Mouse (Mus musculus): Measurements from ENCODE around the gene Kif23.

Kif23 gene

GRCm38 (mm10) chr9:61946623-61947401 is at the start of gene Kif23:
Kif23 (minus strand) TSS chr9:61946774.
- peak; percentile 95 to 97 for DNase-seq

- DNase-seq, result no peak
These were observed 44.6 kb upstream of the Kif23 start for GRCm38 (mm10) chr9:61991158-61991557.

DNA sequence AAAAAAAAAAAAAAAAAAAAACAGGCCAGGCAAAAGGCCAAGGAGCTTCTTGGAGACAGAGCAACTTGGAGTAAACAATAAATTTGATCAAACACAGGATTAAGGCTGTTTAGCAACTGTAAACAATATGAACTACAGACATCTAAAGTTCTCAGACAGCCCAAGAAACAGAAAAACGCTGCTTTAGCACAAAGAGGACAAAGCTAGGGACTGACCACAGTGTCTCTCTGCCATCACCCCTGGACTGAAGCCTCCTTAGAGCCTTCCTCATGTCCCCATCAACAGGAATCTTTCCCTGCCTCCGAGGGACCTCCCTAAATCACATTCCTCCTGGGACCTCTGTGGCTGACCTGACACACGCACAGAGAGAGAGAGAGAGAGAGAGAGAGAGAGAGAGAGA is 44.2 kb upstream of the Kif23 start:
- DNase-seq, result no peak

- no peak for DNase-seq
These were observed 39.5 kb upstream of the Kif23 start for GRCm38 (mm10) chr9:61986055-61986454.

DNA sequence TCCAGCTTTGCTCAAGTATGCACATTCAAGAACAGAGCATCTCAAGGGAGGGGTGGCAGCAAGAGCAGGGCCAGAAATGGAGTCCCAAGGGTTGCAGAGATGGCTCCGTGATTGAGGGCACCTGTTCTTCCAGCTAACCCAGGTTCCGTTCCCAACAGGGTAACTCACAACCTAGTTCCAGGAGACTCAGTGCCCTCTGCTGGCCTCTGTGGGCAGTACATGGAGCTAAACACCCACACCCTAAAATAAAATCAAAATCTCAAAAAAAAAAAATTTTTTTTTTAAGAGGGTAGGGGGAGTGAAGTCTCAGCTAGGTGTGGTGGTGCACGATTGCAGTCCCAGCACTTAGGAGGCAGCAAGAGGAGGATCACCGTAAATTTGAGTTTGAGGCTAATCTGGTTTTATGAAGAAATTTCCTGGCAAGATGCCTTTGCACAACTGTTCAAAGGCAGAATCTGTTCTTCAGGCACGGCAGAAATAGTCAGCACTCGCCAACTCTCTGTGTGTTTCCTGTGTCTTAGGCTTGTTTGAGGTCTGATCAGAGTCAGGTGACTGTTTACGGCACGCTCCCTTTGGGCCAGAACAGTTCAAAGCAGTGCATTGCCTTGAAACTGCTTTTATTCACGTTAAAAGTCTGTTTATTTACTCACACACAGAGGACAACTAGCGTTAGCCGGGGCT is 38.7 kb upstream of the Kif23 start:
- DNase-seq, result peak; percentile 65 to 80

DNA sequence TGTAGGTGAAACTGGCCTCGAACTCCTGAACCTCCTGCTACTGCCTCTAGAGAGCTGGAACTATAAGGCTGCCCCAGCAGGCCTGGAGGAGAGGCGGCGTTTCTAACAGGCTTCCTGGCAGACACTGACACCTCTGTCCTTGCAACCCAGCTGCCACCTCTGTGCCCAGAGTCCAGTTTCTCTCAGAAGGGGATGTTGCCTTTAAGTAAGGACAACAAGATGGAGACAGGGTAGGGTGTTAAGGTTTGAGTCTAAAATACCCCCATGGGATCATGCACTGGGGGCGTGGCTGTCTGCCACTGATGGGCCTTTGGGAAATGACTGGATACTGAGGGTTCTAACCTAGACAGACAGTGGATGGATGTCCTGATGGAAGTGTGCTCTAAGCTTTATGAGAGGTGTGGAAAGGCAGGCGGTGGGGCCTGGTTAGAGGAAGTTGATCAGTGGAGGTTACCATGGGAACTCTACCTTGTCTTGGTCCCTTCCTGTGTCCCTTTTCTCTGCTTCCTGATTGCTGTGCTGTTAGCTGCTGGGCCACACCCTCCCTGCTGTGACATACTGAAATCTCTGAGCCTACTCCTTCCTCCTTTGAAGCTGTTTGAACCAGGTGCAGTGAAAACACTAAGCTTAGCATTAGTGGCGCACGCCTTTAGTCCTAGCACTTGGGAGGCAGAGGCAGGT is 36.5 kb upstream of the Kif23 start:
- no peak for DNase-seq

DNA sequence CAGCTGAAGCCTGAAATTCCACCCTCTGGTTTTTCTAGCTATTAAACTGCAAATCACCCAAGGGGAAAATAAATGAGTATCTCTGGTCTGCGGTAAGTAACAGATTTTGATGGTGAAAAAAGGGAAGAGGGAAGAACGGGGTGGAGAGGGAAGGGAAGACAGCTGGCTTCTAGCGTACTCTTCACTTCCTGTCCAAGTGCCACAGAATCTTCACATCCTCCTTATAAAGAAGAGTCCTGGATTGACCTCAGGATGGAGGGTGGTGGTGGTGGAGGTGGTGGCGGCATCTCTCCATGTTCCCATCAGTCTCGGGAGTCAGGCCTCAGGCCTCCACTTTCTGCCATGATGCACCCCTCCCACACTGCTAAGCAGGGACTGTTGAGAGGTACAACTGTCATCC is 35.3 kb upstream of the Kif23 start:
- DNase-seq, result no peak

- no peak for DNase-seq
These were observed 33.4 kb upstream of the Kif23 start for GRCm38 (mm10) chr9:61979983-61980382.

GRCm38 (mm10) chr9:61977258-61977945 is 30.8 kb upstream of the Kif23 start:
- peak; percentile 48 to 60 for DNase-seq

GRCm38 (mm10) chr9:61972031-61972430 is 25.5 kb upstream of the Kif23 start:
- no peak for DNase-seq

- DNase-seq, result no peak
These were observed 24.5 kb upstream of the Kif23 start for GRCm38 (mm10) chr9:61971045-61971444.

GRCm38 (mm10) chr9:61967357-61967756 is 20.8 kb upstream of the Kif23 start:
- no peak for DNase-seq

DNA sequence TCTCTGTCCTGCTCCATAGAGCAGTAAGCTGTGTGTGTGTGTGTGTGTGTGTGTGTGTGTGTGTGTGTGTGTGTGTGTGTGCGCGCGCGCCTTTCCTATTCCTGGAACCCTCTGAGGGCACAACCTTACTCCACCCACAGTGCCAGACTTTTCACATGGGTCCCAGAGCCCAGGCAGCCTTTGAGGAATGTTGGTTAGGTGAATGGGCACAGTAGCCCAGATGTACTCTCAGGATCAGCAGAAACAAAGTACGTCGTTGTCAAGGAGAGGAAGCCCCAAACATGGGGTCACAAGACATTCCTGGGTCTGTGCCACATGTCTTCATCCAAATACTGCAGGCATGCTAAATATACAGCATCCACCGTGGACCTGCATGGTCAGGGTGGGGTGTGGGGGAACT is 19.4 kb upstream of the Kif23 start:
- no peak for DNase-seq

DNA sequence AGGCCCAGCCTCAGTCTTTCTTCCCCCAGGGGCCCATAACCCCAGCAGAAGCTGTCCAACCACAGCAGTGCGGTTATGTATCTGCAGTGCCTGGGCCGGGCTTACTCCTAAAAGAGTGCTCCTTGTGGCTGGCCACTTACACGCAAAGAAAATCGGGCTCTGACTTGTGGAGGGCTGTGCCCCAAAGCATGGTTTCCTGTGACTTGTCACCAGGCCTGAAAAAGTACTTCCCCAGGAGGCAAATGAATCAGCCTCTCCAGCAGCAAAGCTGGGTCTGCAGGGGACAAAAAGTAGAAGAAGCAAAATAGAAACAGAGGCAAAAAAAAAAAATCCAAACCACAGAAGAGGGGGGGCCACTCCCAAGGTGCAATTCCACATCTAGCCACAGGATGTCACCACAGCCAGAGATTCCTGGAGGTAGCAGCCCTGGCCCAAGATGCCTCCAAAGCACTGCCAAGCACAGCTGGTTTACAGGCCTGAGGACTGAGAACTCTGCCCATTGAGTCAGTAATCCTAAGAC is 18.9 kb upstream of the Kif23 start:
- DNase-seq, result peak; percentile 78 to 83

GRCm38 (mm10) chr9:61963356-61963755 is 16.8 kb upstream of the Kif23 start:
- DNase-seq, result no peak

- no peak for DNase-seq
These were observed 14.6 kb upstream of the Kif23 start for GRCm38 (mm10) chr9:61961181-61961580.

GRCm38 (mm10) chr9:61960753-61961152 is 14.2 kb upstream of the Kif23 start:
- DNase-seq, result peak; percentile 85 to 91

- DNase-seq, result peak in 1 of 2 experiments; percentile 30
These were observed 13.5 kb upstream of the Kif23 start for GRCm38 (mm10) chr9:61959921-61960569.

DNA sequence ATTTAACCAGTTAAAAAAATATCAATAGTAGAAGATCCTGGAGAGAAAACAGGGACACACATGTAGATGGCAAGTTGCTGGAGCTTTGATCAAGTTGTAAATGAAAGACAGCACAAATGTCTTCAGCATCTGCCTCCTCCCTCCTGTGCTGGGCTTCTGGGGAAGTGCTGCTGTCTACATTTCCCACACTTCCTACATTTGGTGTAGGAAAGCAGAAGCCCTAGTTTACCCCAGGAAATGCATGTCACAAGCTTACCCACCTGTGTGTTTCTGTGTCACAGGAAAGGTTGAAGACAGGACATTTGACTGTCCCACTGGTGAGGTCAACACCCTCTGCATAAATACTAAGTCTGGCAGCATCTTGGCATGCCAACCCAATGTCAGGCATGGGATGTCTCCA is 8.1 kb upstream of the Kif23 start:
- no peak for DNase-seq

DNA sequence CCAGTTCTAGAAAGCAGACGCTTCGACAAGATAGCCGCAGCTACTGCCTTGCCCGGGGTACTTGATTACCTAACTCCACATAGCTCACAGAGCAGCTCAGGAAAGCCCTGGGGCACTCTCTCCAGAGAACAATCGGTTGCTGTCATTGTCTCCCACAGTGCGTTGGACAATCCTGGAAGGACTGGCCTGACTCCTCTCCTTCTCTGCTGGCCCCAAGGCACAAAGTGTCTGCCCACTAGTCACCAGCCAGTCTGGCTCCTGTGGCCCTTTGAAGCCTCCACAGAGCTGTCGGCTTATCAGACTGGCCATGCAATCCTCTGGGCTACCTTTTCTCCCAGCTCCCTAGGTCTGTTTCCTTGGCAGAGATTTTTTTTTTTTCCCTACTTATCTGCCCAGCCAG is 5.7 kb upstream of the Kif23 start:
- no peak for DNase-seq

DNA sequence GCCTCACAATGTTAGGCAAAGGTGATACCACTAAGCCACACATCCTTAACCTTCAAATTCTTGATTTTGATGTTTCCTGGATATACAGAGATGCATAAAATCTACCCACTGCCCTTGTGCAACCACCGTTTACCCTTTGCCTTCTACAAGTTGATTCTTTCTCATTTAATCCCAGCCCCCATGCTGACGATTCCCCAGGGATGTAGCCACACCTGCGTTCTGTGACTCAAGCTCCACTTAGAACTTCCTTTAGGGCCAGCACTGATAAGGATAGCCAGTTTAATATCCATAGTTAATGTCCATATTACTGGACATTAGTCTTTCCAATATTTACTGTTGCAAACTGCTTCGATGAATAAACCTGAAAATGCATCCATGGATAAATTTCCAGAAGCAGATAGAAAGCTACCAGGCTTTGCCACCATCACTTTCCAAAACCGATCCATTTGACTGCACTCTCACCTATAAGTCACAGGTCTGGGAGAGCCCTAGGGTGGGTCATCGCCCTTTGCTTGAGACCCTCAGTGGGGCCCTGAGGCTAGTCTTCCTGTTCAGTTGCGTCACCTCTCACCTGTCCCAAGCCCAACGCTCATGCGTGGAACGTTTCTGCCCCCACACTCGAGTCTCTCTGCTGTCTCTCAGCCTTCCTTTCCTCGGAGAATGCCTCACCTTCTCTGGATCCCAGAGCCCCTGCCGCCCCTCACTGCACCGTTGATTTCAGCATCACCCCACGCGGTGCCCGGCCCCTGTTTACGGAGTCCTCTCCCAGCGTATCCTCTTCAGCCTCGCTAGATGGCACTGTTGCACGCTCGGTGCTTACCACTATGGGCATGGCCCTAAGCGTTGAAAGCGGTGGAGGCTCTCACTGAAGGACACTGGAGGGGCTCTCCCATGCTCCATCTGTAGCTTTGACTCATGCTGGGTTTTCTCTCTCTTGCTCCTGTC is 1.1 kb upstream of the Kif23 start:
- DNase-seq, result peak; percentile 83 to 86

All from kidney, postnatal 25 days (tissue).